Mouse (Mus musculus) spleen, postnatal 14 days (tissue): Measurements from ENCODE around the gene Kank2.
"Not testable (repeated sequence)": the region's sequence is repeated elsewhere in the genome, so short reads cannot be mapped to it uniquely, and the experiment has no call there.

Experiments used
- DNase-seq, 2 experiments: peaks; one replicate each; pipeline ENCODE4 v3.0.0; 2021 to 2022; ENCODE audit warnings: low spot score in 2 of 2

Kank2 gene

DNA sequence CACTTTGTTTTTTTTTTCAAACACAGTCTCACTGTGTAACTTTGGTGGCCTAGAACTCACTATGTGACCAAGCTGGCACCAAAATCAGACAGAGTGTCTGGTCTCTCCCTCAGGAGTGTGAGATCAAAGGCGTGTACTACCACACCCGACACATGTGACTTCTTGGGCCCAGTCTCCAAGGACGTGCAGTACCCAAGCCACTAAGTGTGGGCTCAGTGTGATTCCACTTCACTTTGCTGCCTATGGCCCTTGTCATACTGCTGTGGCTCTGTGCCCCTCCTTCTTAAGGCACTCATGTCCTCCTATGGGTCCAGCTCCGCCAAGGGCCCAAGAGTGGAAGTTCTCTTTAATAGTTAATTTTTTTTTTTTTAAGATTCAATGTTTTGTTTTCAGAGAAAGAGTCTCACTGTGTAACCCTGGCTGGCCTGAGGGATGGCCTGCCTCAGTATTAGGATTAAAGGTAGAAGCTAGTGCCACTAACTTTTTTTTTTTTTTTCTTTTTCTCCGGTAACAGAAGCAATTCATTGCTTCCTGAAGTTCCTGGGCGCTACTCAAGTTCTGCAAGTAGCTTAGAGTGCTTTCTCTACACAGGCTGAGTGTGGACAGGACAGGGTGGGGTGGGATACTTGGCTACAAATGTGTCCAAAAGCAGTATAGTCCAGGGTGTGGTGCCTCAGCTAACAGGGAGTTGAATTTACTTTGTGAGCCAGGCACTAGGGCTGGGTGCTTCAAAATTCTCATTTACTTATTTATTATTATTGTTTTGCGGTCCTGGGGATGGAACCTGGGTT is 13.8 kb downstream of the Kank2 start:
- no peak for DNase-seq

DNA sequence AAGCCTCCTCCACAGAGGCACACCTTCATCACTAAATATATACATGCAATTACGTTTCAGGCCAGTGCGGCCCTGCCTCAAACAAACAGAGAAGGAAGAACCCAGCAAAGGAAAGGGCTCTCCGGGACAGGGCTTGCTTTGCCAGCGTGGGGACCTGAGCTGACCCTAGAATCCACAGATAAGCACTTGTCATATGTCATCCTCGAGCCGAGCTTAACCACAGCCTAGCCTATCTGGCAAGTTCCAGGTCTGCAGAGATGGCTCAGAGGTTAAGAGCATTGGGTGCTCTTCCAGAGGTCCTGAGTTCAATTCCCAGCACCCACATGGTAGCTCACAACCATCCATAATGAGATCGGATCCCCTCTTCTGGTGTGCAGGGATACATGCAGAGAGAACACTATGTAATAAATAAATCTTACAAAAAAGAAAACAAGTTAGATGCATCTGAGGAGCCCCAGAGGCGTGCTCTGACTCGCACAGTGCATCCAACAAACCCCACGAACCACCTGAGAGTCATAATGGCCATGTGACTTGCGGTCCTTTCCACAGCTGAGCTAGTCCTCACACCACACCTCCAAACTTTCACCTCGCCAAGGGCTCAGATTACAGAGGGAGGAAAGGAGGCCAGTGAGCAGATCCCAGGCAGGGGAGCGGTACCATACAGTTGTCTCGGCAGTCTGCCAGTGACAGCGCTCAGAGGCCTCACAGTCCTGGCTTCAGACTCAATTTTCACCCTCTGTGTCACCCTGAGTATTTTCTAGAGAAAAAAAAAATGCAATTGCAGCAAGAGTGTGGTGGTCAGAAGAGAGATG is 16.7 kb downstream of the Kank2 start:
- DNase-seq = no peak

DNA sequence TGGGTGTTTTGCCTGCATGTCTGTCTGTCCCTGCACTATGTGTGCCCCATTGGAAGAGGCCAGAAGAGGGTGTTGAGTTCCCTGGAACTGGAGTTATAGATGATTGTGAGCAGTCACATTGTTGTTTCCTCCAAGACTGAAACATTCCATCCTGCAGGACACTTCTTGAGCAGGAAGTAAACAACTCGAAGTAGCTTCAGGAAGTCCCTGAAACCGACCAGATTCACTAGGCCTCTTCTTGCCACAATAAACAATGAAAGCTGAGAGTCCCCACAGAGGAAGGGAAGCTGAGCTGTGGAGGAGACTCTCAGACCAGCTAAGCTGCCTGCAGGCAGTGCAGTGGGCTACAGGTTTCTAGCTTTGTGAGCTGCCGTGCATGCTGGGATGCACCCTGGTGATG is 20.8 kb downstream of the Kank2 start:
- no peak for DNase-seq

DNA sequence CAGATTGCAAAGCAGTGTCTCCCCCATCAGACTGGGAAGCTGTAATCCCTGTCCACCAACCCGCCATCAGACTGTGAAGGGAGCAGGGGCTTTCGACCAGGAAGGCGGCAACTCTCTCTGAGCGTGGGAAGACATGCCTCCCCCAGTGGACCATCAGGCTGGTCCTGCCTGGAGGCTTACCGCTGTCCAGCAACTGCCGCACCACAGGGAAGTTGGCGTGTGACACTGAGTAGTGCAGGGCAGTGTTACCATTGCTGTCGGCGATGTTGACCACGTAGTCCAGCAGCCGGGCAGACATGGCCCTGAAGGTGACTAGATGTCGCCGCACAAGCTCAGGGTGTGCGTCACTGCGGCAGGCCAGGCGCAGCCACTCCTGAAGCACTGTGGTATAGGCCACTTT is 24.2 kb downstream of the Kank2 start:
- DNase-seq = no peak

DNA sequence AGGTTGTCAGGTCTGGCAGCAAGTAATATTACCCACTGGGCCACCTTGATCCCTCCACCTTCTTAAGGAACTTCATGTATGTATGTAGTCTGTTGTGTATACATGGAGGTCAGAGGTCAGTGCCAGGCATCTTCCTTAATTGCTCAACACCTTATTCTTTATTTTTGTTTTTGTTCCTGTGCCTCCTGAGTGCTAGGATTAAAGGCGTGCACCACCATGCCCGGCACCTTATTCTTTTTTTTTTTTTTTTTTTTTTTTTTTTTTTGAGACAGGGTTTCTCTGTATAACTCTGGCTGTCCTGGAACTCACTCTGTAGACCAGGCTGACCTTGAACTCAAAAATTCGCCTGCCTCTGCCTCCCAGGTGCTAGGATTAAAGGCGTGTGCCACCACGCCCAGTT is 25.1 kb downstream of the Kank2 start:
- not testable (repeated sequence) for DNase-seq

DNA sequence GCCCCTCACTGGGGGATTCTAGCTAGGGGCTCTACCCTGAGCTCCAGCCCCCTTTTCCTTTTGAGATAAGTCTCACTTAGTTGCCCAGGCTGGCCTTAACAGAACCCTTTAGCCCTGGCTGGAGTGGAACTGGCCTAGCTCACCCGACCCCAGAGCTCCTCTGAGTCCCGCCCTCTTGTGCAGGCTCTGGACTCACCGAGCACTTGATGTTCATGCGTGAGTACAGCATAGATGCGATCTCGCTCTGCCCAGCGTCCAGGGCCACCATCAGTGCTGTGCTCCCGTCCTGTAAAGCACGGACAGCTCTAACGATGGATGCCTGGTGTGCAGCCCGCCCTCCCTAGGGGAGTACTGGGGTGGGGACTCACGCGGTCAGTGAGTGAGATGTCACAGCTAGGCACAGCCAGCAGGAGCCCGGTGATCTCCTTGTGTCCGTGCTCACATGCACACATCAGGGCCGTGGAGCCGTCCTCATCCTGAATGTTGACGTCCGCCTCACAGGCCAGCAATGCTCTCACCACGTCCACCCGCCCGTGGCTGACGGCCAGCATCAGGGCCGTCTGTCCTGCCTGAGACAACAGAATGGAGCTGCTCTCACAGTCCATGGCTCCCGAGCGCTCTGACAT is 28.9 kb downstream of the Kank2 start:
- no peak for DNase-seq

DNA sequence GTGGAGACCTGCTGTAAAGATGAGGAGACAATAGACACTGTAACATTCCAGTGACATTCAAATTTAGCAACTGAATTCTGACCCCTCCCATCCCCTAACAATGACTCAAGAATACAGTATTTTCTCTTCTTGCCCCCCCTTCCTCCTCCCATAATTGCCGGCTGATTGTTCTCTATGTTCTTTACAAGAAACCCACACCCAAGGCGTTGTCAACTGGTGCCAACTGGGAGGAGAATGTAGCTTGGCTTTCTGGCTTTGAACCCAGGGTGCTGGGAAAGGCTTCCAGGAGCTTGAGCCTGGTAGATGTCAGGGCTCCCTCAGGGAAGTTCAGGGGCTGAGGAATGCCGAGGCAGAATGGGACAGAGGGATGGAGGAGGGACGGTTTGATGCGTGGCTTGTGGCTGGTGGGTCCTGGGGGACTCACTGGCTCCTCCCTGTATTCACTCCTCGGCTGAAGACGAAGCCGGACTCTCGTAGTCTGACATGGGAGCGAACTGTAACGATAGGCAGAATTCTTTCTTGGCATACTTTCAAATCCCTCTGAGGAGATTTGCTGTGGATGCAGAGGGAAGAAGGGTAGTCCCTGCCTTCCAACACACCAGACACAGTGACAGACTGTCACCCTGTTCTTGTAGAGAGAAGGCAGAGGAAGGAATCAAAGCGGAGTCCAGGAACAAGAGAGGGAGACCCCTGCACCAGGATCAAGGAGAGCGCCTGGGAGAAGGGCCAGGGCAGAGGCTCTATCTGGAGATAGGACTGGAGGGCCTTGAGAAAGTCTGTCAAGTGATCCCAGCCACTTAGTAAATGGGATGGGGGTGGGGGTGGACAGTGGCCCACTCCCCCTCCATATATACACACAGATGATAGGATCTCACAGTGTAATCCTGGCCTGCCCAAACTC is 29.8 kb downstream of the Kank2 start:
- no peak for DNase-seq

DNA sequence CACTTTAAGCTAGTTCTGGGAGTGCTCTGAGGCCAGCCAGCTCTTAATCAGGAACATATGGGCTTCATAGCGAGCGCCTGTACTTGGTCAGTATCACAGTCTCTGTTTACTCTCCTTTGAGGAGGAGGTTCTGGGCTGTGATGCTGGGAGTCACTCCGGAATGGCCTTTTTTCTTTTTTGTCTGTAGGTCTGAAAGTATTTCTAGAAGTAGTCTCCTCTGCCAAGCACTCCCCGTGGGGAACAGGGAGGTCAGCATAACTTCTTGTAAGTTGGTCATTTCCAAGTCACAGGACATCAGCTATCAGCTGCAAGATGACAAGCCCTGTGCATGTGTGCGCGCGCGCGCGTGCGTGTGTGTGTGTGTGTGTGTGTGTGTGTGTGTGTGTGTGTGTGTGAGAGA is 30.6 kb downstream of the Kank2 start:
- no peak for DNase-seq

DNA sequence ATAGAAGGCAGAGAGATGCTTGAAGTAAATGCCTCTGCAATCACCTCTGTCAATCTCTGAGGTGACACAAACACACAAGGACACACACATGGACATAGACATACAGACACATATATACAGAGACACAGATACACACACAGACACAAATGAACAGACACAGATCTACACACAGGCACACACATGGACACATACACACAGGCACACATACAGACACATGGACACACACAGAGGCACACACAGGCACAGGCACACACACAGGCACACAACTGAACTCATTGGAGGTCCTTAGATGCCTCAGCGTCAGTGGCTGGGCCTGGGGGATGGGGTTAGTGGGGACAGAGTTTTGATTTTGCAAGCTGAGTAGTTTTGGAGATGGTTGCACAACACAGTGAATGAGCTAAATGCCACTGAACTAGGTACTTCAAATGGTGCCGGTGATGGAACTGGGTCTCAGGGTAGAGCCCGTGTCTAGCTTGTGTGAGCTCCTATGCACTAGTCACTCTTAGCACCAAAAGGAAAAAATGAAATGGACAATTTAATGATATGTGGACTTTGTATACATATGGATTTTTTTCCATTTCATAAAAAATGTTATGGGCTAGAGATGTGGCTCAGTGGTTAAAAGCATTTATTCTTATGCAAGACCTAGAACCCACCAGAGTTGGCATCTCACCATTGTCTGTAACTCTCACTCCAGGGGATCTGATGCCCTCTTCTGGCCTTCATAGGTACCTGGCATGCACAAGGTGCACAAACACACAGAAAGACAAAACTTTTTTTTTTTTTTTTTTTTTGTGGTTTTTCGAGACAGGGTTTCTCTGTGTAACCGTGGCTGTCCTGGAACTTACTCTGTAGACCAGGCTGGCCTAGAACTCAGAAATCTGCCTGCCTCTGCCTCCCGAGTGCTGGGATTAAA is 34.2 kb downstream of the Kank2 start:
- no peak for DNase-seq

DNA sequence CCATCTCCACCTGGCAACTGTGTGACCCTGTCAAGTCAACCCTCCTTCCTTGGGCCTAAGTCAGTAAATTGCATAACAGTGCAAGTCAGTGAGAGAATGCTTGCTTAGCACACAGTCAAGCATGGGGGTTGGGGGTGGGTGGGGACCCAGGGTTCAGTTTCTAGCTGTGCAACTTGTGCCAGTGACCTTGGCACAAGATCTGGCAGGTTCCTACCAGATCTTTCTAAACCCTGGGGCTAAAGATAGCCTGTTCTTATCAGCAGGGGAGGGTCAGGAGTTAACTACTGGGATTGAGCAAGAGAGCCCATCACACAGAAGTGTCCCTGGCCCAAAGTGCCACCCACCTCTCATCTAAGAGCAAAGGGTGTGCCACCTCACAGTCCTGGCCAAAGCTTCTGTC is 36.4 kb downstream of the Kank2 start:
- no peak for DNase-seq

DNA sequence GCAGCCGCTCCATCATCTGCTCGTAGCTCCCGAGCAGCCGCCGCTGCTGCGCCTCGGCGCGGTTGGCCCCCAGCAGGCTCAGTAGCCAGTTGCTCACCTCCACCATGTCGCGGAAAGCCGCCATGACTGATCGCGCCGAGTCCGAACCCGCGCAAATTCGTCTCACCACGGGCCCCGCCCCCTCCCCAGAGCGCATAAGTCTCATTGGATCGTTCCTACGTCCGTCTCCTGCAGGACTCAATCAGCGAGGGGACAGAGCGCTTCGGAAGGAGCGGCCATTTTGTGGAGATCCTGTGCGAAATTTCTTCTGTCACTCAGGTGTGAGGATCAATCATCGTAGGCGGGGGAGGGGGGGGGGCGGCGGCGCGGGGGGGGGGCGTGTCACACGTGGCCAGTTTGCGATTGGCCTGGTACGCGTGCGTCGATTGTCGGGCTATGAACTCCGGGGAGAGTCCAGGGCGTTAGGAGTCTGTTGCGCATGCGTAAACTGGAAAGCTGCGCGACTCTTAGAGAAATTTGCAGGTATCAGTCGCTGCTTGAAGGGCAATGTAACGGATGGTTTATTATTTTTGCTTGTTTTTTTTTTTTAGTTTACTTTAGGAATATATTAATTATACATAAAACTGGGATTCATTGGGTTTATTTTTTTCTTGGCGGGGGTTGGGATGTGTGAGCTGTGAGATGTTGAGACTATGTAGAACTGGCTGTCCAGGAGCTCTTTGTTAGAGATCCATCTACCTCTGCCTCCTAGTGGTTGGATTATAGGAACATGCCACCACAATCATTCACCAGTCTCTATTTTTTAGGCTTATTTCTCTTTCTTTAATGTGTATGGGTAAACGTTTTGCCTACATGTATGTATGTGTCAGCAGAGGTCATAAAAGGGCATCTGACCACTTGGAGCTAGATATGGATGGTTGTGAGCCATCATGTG is 38.1 kb downstream of the Kank2 start, which contains the start of gene Spc24:
Gene Spc24 (minus strand): TSS at position 149 of the 934 bp plus-strand sequence.
- peak; percentile 91 to 94 for DNase-seq

DNA sequence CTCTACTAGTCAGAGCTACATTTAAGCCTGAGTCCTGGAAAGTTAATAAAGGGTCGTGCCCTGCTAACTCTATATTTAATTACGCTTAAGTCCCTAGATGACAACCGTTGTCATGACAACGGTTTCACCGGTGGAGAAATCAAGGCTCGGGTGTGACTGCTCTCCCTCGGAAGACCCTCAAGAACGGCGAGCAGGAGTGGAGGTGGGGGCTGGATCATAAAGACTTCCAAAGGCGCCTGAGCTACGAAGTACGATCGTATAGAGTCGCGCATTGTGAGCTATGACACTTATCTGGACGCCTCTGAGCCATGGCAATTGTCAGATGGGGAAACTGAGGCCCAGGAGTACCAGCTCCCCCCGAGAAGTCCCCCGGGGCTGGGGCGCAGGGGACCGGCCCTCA is 38.8 kb downstream of the Kank2 start:
- no peak for DNase-seq

DNA sequence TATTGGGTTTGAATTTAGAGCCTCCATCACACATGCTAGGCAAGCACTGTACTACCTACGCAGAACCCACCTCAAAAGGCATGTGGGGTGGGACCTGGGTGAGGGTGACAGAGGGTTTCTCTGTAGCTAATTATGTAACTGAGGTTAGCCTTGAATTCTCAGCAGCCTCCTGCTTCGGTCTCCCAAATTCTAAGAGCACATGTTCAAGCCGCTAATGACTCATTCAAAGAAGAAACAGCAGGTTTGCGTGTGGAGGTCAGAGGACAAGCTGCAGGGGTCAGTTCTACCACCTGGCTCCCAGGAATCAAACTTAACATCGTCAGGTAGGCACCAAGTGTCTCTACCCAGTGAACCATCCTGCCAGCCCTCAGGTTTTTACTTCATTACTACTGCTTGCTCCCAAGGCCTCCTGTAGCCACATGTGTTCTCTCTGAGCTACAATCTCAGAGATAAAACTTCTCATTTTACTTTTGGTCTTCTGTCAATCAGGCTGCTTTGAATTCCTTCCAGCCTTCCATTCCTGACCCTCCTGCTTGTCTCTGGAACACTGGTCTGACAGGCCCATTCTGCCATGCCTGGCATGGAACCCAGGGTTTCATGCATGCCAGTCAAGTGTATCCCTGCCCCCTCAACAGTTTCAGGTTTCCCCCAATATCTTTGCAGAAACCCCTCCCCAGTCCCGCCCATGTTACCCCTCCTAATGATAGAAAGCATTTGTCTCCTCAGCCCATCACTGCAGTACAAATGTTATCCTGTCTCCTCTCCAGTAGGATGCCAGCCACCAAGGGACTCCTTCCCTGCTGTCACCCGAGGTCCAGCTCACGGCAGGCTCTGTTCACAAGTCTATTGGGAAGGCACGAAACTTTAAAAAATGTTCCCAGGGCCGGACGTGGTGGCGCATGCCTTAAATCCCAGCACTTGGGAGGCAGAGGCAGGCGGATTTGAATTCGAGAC is 39.7 kb downstream of the Kank2 start:
- no peak for DNase-seq

DNA sequence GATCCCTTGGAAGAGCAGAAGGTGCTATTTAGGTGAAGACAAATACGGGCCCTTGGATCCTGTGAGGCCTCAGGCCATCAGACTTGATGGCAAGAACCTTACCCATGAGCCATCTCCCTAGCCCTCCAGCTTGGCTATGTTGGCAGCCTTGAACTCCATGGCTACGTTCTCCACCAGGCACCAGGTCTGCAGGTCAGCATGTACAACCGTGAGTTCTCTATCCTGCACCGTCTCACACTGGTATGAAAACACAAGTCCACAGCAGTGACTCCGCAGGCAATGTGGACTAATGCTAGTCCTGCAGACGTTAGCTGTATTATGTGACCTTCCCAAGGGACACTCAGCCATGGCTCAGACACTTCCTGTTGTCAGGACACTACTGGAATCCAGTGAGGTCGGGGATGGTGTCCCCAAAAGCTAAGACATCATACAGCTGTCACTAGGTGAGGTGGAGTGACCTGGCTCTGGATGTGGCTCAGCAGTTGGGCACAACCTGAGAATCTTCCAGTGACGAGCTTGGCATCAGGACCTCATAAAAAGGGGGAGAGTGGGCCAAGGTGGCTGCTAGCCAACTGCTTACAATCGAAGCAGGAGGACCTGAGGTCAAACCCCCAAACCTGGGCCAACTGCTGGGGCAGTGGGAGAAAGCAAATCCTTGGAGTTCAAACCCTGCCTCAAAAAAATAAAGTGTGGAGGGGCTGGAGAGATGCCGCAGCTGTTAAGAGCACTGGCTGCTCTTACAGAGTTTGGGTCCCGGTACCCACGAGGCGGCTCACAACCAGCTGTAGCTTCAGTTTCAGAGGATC is 43.8 kb downstream of the Kank2 start:
- DNase-seq = no peak

DNA sequence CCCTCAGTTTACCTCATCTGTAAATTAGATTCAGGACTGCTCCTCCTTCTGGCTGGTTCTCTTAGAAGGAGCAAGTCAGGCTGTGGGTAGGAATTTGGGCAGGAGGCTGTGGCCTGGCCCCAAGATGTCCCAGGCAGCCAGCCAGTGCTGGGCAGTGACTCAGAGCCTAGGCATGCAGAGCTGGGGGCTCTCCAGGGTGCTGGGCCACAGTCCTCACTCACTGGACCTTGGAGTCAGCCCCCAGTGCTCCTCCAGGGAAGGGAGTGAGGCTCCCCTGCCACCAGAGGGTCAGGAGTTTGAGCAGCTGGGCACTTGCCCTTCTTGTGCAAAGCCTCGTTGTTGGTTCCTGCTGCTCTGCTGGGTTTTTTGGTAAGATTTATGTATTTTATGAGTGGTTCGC is 44.5 kb downstream of the Kank2 start:
- no peak for DNase-seq

DNA sequence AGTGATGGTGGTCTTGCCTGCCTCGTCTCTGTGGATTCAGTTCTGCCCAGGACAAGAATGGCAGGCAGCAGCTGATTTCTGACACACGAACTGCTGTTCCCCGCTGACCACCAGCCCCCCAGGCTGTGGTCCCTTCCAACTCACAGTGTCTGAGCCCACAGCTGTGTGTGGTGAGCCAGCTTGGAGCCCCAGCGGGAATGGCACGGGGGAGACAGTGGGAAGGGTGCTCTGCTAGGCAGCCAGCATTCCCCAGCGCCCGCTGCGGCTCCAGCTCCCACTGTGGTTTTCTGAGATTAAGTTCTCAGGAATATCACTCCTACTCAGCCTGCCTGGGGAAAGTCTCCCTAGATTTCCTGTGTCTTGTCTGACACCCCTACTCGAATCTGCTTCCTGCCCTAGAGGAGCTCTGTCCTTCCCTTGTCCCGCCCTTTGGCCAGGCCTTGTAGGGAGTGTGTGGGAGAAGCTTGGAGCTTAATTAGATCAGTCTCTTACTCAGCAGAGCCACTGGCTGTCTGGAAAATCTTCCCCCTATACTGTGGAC is 46.2 kb downstream of the Kank2 start:
- DNase-seq = no peak

DNA sequence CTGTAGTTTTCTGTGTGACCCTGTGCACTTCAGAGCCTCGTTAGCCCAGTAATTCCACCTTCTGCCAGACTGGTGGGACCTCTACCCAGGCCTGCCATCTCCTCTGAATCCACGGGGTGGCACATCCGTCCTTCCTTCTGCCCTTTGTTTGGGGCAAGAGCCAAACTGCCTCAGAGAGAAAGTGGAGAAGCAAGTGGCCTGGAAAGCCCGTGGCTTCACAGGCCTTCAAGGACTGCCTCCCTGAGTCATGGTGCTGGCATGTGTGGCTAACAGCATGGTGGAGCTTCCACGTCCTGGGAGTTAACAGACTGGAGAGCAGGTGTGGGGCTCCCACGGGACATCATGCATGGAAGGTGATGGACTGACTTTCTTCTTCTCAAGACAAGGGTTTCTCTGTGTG is 47.2 kb downstream of the Kank2 start:
- no peak for DNase-seq
